Mouse (Mus musculus) heart, adult 2 months (tissue): ENCODE data around the gene Tecta.

Experiments used
- CTCF ChIP-seq: fragments of 200-600 bp; IDR thresholded peaks from 2 replicates; pipeline ENCODE4 v1.8.1; 2022; ENCODE audit warnings: antibody characterized with exemption, mild to moderate bottlenecking, moderate library complexity
- POLR2A ChIP-seq: fragments of 200-500 bp; IDR thresholded peaks from 2 replicates; pipeline ENCODE4 v1.6.1; 2011; ENCODE audit warnings: mild to moderate bottlenecking, low read depth, low read length, control low read depth; ENCODE audit not compliant: insufficient read depth

DNA sequence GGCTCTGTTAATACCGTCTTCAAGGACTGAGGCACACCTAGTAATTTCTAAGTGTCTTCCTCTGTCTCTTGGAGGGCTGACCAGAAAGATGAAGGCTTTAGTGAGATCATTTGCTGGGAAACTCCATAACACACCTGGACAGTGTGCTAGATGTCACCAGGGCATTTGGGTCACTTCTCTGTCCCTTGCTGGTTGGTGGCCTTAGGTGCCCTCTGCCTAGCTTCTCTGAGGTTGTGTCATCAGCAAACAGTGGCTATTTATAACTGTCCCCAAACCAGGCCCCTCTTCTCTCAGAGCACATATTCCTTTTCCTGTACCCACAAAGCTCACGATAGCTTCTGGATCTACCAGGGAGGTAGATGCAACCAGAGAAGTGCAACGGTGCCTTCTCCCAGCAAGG lies 64.8 kb downstream of the Tecta start:
- no peak for TF ChIP-seq POLR2A
- no peak for TF ChIP-seq CTCF
